Mouse (Mus musculus) heart, adult 2 months (tissue): ENCODE measurements around the gene Nags. TPM values are rescaled to one million over a fixed set of nuclear protein-coding genes. Genes with fewer than 3 reads are reported as not detected.

Experiments used
- DNase-seq, 2 experiments: peaks; one replicate each; pipeline ENCODE4 v3.0.0; 2021
- H3K27ac ChIP-seq: fragments of 200-600 bp; 2 replicates; pipeline ENCODE4 v1.8.1; 2022
- H3K27me3 ChIP-seq: fragments of 200-500 bp; 2 replicates; pipeline ENCODE4 v1.6.1; 2012; ENCODE audit warnings: mild to moderate bottlenecking, low read length, inconsistent platforms, mixed read lengths; ENCODE audit not compliant: control insufficient read depth, insufficient read depth
- H3K36me3 ChIP-seq: fragments of 200-500 bp; 2 replicates; pipeline ENCODE4 v1.6.1; 2012; ENCODE audit warnings: low read length, inconsistent platforms; ENCODE audit not compliant: control insufficient read depth, insufficient read depth
- H3K4me1 ChIP-seq: fragments of 200-500 bp; 2 replicates; pipeline ENCODE4 v1.6.1; 2011; ENCODE audit warnings: low read length; ENCODE audit not compliant: control insufficient read depth, insufficient read depth
- H3K4me3 ChIP-seq: fragments of 200-600 bp; 2 replicates; pipeline ENCODE4 v1.8.1; 2022
- H3K79me2 ChIP-seq: fragments of 200-500 bp; replicated peaks from 2 replicates; pipeline ENCODE4 v1.6.1; 2012; ENCODE audit warnings: mild to moderate bottlenecking, inconsistent platforms, low read length, moderate library complexity, mixed read lengths; ENCODE audit not compliant: control insufficient read depth, insufficient read depth
- H3K9ac ChIP-seq: fragments of 200-500 bp; 2 replicates; pipeline ENCODE4 v1.6.1; 2012; ENCODE audit warnings: low read depth, mild to moderate bottlenecking, control low read depth, inconsistent platforms, low read length, mixed read lengths
- CTCF ChIP-seq: fragments of 200-600 bp; IDR thresholded peaks from 2 replicates; pipeline ENCODE4 v1.8.1; 2022; ENCODE audit warnings: antibody characterized with exemption, mild to moderate bottlenecking, moderate library complexity
- EP300 ChIP-seq: fragments of 200-500 bp; IDR thresholded peaks from 2 replicates; pipeline ENCODE4 v1.6.1; 2011; ENCODE audit warnings: low read depth, low read length, control low read depth; ENCODE audit not compliant: insufficient read depth
- POLR2A ChIP-seq: fragments of 200-500 bp; IDR thresholded peaks from 2 replicates; pipeline ENCODE4 v1.6.1; 2011; ENCODE audit warnings: mild to moderate bottlenecking, low read depth, low read length, control low read depth; ENCODE audit not compliant: insufficient read depth
- whole genome bisulfite sequencing: fragments of 180-500 bp; shearing (Covaris S2); methylation state at CpG from one replicate; pipeline ENCODE4 v1.1.7; 2018; 5-methylcytosine and 5-hydroxymethylcytosine counted together
- intact Hi-C: fragments of 180-260 bp; cut with DNase I; formaldehyde crosslinking; loops from one replicate; pipeline ENCODE4 v1.15.1; 2025
- polyA plus RNA-seq: library from polyadenylated mRNA; depleted of rRNA; stranded (reverse); fragments of >200 nt; gene quantifications from 2 replicates; pipeline ENCODE4 v1.2.3, GENCODE M21; 2012
- total RNA-seq, 2 experiments: library from RNA; stranded (reverse); gene quantifications; 2 replicates each; pipeline ENCODE4 v1.2.3; 2021

The Nags gene
- total and polyA plus RNA-seq, 3 experiments: 0.06 TPM; not detected in 2

- Histone ChIP-seq H3K79me2 (no peaks in the 10 kb centered on the region), H3K4me3 (no peak overlapping the region), H3K9ac (no peak overlapping the region), H3K36me3 (no peaks in the 10 kb centered on the region), H3K4me1 (no peaks in the 10 kb centered on the region), H3K27ac (no peak overlapping the region), H3K27me3 (peaks cover 5% of the 10 kb centered on the region)
- WGBS: 2% methylated on average over 21 of the region's 21 CpGs
- TF ChIP-seq EP300 (no peak), CTCF (no peak), POLR2A (no peak)
- intact Hi-C loops: no loop called here
- DNase-seq: no peak
Observed at GRCm38 (mm10) chr11:102106911-102107310, 38.4 kb upstream of the Nags start.

GRCm38 (mm10) chr11:102107732-102108131, 37.6 kb upstream of the Nags start, which contains the start of gene Pyy:
Pyy (minus strand) TSS chr11:102107832.
- TF ChIP-seq EP300 (no peak), CTCF (no peak), POLR2A (no peak)
- Histone ChIP-seq H3K79me2 (no peaks in the 10 kb centered on the region), H3K4me1 (no peaks in the 10 kb centered on the region), H3K36me3 (no peaks in the 10 kb centered on the region), H3K9ac (no peak within 1 kb of the TSS), H3K27ac (no peak within 1 kb of the TSS), H3K27me3 (peaks cover 5% of the 10 kb centered on the region), H3K4me3 (no peak within 1 kb of the TSS)
- no peak for DNase-seq
- intact Hi-C loops: no loop called here
- 15% methylated on average over 9 of the region's 9 CpGs for WGBS

GRCm38 (mm10) chr11:102111576-102111975, 33.7 kb upstream of the Nags start:
- no peak for DNase-seq
- no peaks in the 10 kb centered on the region for H3K79me2 ChIP-seq
- intact Hi-C loops: no loop called here
- H3K4me3 ChIP-seq: no peak overlapping the region
- 29% methylated on average over 5 of the region's 5 CpGs for WGBS
- H3K36me3 ChIP-seq: no peaks in the 10 kb centered on the region
- no peak overlapping the region for H3K27ac ChIP-seq
- no peaks in the 10 kb centered on the region for H3K4me1 ChIP-seq
- no peak overlapping the region for H3K9ac ChIP-seq
- H3K27me3 ChIP-seq: peaks cover 5% of the 10 kb centered on the region
- TF ChIP-seq CTCF (no peak), EP300 (no peak), POLR2A (no peak)

- intact Hi-C loops: no loop called here
- no peaks in the 10 kb centered on the region for H3K4me1 ChIP-seq
- H3K36me3 ChIP-seq: no peaks in the 10 kb centered on the region
- H3K9ac ChIP-seq: no peak overlapping the region
- H3K4me3 ChIP-seq: no peak overlapping the region
- no peak for DNase-seq
- WGBS: 45% methylated on average over 8 of the region's 8 CpGs
- TF ChIP-seq POLR2A (no peak), CTCF (no peak), EP300 (no peak)
- H3K27ac ChIP-seq: no peak overlapping the region
- no peaks in the 10 kb centered on the region; the same call in 1 of the 2 replicates for H3K27me3 ChIP-seq
- no peaks in the 10 kb centered on the region for H3K79me2 ChIP-seq
Observed at GRCm38 (mm10) chr11:102116241-102116640, 29.1 kb upstream of the Nags start.

GRCm38 (mm10) chr11:102117386-102117785, 27.9 kb upstream of the Nags start:
- no peak for DNase-seq
- Histone ChIP-seq H3K36me3 (no peaks in the 10 kb centered on the region), H3K9ac (no peak overlapping the region), H3K27ac (no peak overlapping the region), H3K79me2 (no peaks in the 10 kb centered on the region), H3K27me3 (no peaks in the 10 kb centered on the region; the same call in 1 of the 2 replicates), H3K4me3 (no peak overlapping the region), H3K4me1 (no peaks in the 10 kb centered on the region)
- TF ChIP-seq CTCF (no peak), EP300 (no peak), POLR2A (no peak)
- intact Hi-C loops: no loop called here
- 73% methylated on average over 6 of the region's 6 CpGs for WGBS

GRCm38 (mm10) chr11:102134516-102134915, 10.8 kb upstream of the Nags start:
- H3K4me3 ChIP-seq: no peak overlapping the region
- no peaks in the 10 kb centered on the region for H3K79me2 ChIP-seq
- intact Hi-C loops: no loop called here
- no peaks in the 10 kb centered on the region for H3K36me3 ChIP-seq
- 16% methylated on average over 4 of the region's 4 CpGs for WGBS
- DNase-seq: no peak
- TF ChIP-seq POLR2A (no peak), EP300 (no peak), CTCF (no peak)
- no peak overlapping the region for H3K27ac ChIP-seq
- no peaks in the 10 kb centered on the region for H3K27me3 ChIP-seq
- H3K4me1 ChIP-seq: no peaks in the 10 kb centered on the region
- no peak overlapping the region for H3K9ac ChIP-seq
